Comparison of ENCODE assay signal across 15 mouse cellular contexts in the genomic region with DNA sequence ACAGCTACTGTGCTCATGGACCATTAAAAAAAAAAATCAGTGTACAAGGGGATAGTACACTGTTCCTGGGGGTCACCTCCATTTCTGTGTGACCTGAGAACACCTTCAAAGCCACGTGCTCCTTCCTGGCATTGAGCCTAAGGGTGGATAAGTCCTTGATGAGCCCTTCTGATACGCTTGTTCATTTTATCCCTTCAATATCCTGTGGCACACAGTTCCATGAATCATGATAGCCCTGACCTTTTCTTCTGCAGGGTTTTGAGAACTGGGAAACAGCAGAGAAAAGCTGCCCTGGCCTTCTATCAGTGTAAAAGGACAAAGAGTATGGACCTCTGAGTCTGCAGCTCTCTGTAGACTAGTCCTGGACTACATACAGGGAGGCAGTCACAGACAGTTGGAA.
DNase-seq lines count a peak whose midpoint lies in the region; ATAC-seq and TF ChIP-seq lines count a peak whose summit lies in the region.
"Had no signal": no experiment of that assay in that cellular context is flagged by ENCODE, and none has a peak within 500 bp of the region (broad histone marks: within the 10 kb centered on the region; RNA-seq: fewer than 3 reads in every experiment).

No protein-coding gene starts in this region.

- no peak overlapping the region for H3K9ac ChIP-seq in hindbrain, postnatal 0 days (replicated peaks; ENCODE audit: low read length)
- H3K9ac ChIP-seq in neural tube, embryonic 15.5 days (replicated peaks): no peak overlapping the region
- H3K9ac ChIP-seq: embryonic facial prominence, embryonic 12.5 days; heart, embryonic 13.5 days; kidney, embryonic 15.5 days; lung, embryonic 15.5 days had no signal

- H3K4me1 ChIP-seq in hindbrain, postnatal 0 days (ENCODE audit: insufficient read depth, low read length): 0 out of 2 replicates have a peak, but pooled peaks cover 7% of the 10 kb centered on the region
- H3K4me1 ChIP-seq in neural tube, embryonic 15.5 days: peaks cover 11% of the 10 kb centered on the region; the same call in 1 of the 2 replicates
- H3K4me1 ChIP-seq: lung, embryonic 15.5 days had no signal

- H3K36me3 ChIP-seq in hindbrain, postnatal 0 days (ENCODE audit: insufficient read depth, low read length): no peaks in the 10 kb centered on the region
- no peaks in the 10 kb centered on the region for H3K36me3 ChIP-seq in neural tube, embryonic 15.5 days
- H3K36me3 ChIP-seq: embryonic facial prominence, embryonic 12.5 days; heart, embryonic 13.5 days; kidney, embryonic 15.5 days; lung, embryonic 15.5 days had no signal

- no peak for DNase-seq in layer of hippocampus, adult 2 months (ENCODE audit: low spot score in 2 of 2)
- DNase-seq in layer of hippocampus, postnatal 14 days (ENCODE audit: low spot score in 2 of 2): no peak
- peak; percentile 39 for DNase-seq in adrenal gland, postnatal 25 days
- DNase-seq in hindbrain, postnatal 0 days (ENCODE audit: low spot score): peak; percentile 34
- DNase-seq in frontal cortex, adult 2 months (ENCODE audit: extremely low spot score in 1 of 2, low spot score in 1 of 2): no peak
- DNase-seq: gastrocnemius, postnatal 25 days; liver; spleen, adult 18-20 months had no signal

- H3K27ac ChIP-seq in layer of hippocampus, adult 2 months: peak overlapping the region; percentile 59
- H3K27ac ChIP-seq in hindbrain, postnatal 0 days: peak overlapping the region; percentile 36; the same call in 1 of the 2 replicates
- H3K27ac ChIP-seq in neural tube, embryonic 15.5 days (replicated peaks): peak overlapping the region; percentile 18; the same call in 1 of the 2 replicates
- H3K27ac ChIP-seq: embryonic facial prominence, embryonic 12.5 days; heart, embryonic 13.5 days; kidney, embryonic 15.5 days; lung, embryonic 15.5 days had no signal

- peak; percentile 70 for ATAC-seq in hindbrain, postnatal 0 days
- no peak; the same call in 1 of the 2 replicates for ATAC-seq in neural tube, embryonic 15.5 days (ENCODE audit: low FRiP score)
- ATAC-seq in megakaryocyte-erythroid progenitor cell, adult 5-6 weeks (replicated peaks; ENCODE audit: low FRiP score, low TSS enrichment, poor library complexity, severe bottlenecking): no peak
- ATAC-seq: activated CD4-positive, CD25-positive, alpha-beta regulatory T cell, adult 4 months had no signal

- H3K4me2 ChIP-seq in hindbrain, postnatal 0 days (ENCODE audit: low read depth, low read length): no peak overlapping the region
- H3K4me2 ChIP-seq in neural tube, embryonic 15.5 days: no peak overlapping the region
- H3K4me2 ChIP-seq: embryonic facial prominence, embryonic 12.5 days; heart, embryonic 13.5 days; kidney, embryonic 15.5 days; lung, embryonic 15.5 days had no signal

- TF ChIP-seq CTCF in layer of hippocampus, adult 2 months (conservative IDR thresholded peaks at IDR 0.05): no peak
- no peak for TF ChIP-seq CTCF in hindbrain, postnatal 0 days (IDR thresholded peaks at IDR 0.05; ENCODE audit: low read depth)

- H3K4me3 ChIP-seq in layer of hippocampus, adult 2 months: no peak overlapping the region
- H3K4me3 ChIP-seq in hindbrain, postnatal 0 days (ENCODE audit: low read length): no peak overlapping the region
- no peak overlapping the region for H3K4me3 ChIP-seq in neural tube, embryonic 15.5 days (replicated peaks)
- H3K4me3 ChIP-seq: embryonic facial prominence, embryonic 12.5 days; heart, embryonic 13.5 days; kidney, embryonic 15.5 days; lung, embryonic 15.5 days had no signal

- no peaks in the 10 kb centered on the region for H3K27me3 ChIP-seq in hindbrain, postnatal 0 days (ENCODE audit: insufficient read depth, low read length)
- H3K27me3 ChIP-seq in neural tube, embryonic 15.5 days (replicated peaks): no peaks in the 10 kb centered on the region
- H3K27me3 ChIP-seq: embryonic facial prominence, embryonic 12.5 days; heart, embryonic 13.5 days; kidney, embryonic 15.5 days; lung, embryonic 15.5 days had no signal

- 39% methylated on average over 2 of the region's 2 CpGs for WGBS in hindbrain, postnatal 0 days
- WGBS in neural tube, embryonic 15.5 days: 59% methylated on average over 2 of the region's 2 CpGs

- H3K9me3 ChIP-seq in hindbrain, postnatal 0 days (ENCODE audit: low read length): no peaks in the 10 kb centered on the region
- no peaks in the 10 kb centered on the region for H3K9me3 ChIP-seq in neural tube, embryonic 15.5 days (replicated peaks)
- H3K9me3 ChIP-seq: embryonic facial prominence, embryonic 12.5 days; heart, embryonic 13.5 days; kidney, embryonic 15.5 days; lung, embryonic 15.5 days had no signal

Comparison
In these comparisons a context has a peak if more than half of its experiments do, and no peak if none do; other contexts are left out.
1. DNase-seq: peak in adrenal gland, postnatal 25 days (single experiment) and hindbrain, postnatal 0 days (single experiment); none in layer of hippocampus, adult 2 months (0 of 2), layer of hippocampus, postnatal 14 days (0 of 2) and frontal cortex, adult 2 months (0 of 2).
2. Peak in every context shown above with its lines, with median percentiles within 50 percentile points of each other: H3K27ac ChIP-seq.